Mouse (Mus musculus) heart, embryonic 14.5 days (tissue): ENCODE measurements around the gene S100a10. TPM values are rescaled to one million over a fixed set of nuclear protein-coding genes. Genes with fewer than 3 reads are reported as not detected.

ENCODE experiments used
- ATAC-seq: fragments of 200-750 bp; cut with Nextera tagmentation; 2 replicates; pipeline ENCODE4 v1.8.0; 2017; ENCODE audit warnings: low read depth, moderate TSS enrichment; ENCODE audit not compliant: insufficient number of reproducible peaks, insufficient read depth, low FRiP score
- H3K27ac ChIP-seq, 2 experiments: fragments of 200-500 bp in 1 of 2; fragments of 300-500 bp in 1 of 2; sonication (generic) in 1 of 2; replicated peaks in 1 of 2; 2 replicates each; pipeline ENCODE4 v1.5.1; 2012 to 2014; ENCODE audit warnings: low read depth in 2 of 2, low read length in 2 of 2, control low read depth in 1 of 2, mild to moderate bottlenecking in 1 of 2, mixed read lengths in 1 of 2; ENCODE audit not compliant: control insufficient read depth in 1 of 2, insufficient read depth in 1 of 2
- H3K27me3 ChIP-seq: fragments of 300-500 bp; sonication (generic); 2 replicates; pipeline ENCODE4 v1.6.1; 2014; ENCODE audit warnings: mild to moderate bottlenecking, low read length, control low read depth; ENCODE audit not compliant: control insufficient read depth, insufficient read depth
- H3K36me3 ChIP-seq: fragments of 300-500 bp; sonication (generic); 2 replicates; pipeline ENCODE4 v1.6.1; 2014; ENCODE audit warnings: mild to moderate bottlenecking, control low read depth, low read length, mixed read lengths; ENCODE audit not compliant: control insufficient read depth, insufficient read depth
- H3K4me1 ChIP-seq, 2 experiments: fragments of 200-500 bp in 1 of 2; fragments of 300-500 bp in 1 of 2; sonication (generic) in 1 of 2; 2 replicates each; pipeline ENCODE4 v1.6.1; 2012 to 2014; ENCODE audit warnings: low read length in 2 of 2, control low read depth in 1 of 2, mixed read lengths in 1 of 2; ENCODE audit not compliant: control insufficient read depth in 2 of 2, insufficient read depth in 2 of 2
- H3K4me2 ChIP-seq: fragments of 300-500 bp; sonication (generic); 2 replicates; pipeline ENCODE4 v1.6.1; 2014; ENCODE audit warnings: mild to moderate bottlenecking, low read length
- H3K4me3 ChIP-seq, 2 experiments: fragments of 200-500 bp in 1 of 2; fragments of 300-500 bp in 1 of 2; sonication (generic) in 1 of 2; 2 replicates each; pipeline ENCODE4 v1.5.1; 2012 to 2014; ENCODE audit warnings: low read length in 2 of 2, mild to moderate bottlenecking in 2 of 2, control low read depth in 1 of 2, low read depth in 1 of 2, moderate library complexity in 1 of 2; ENCODE audit not compliant: control insufficient read depth in 1 of 2, insufficient read depth in 1 of 2
- H3K9ac ChIP-seq: fragments of 300-500 bp; sonication (generic); 2 replicates; pipeline ENCODE4 v1.6.1; 2014; ENCODE audit warnings: mild to moderate bottlenecking, low read length
- H3K9me3 ChIP-seq: fragments of 300-500 bp; sonication (generic); 2 replicates; pipeline ENCODE4 v1.6.1; 2016; ENCODE audit warnings: low read length, control low read depth; ENCODE audit not compliant: control insufficient read depth
- WGBS: fragments of 180-500 bp; shearing (Covaris S2); extraction: QIAGEN DNeasy Blood & Tissue Kit; methylation state at CpG from one replicate; pipeline ENCODE4 v1.1.7; 2014; 5-methylcytosine and 5-hydroxymethylcytosine counted together
- polyA plus RNA-seq: library from polyadenylated mRNA; unstranded; fragments of >200 nt; fragmentation: Nextera tagmentation; extraction: Ambion mirVana; gene quantifications from 2 replicates; pipeline ENCODE4 v1.2.1, GENCODE M21; 2014

S100a10 gene
- polyA plus RNA-seq, 1 experiment from 2014 or later: 238 TPM

DNA sequence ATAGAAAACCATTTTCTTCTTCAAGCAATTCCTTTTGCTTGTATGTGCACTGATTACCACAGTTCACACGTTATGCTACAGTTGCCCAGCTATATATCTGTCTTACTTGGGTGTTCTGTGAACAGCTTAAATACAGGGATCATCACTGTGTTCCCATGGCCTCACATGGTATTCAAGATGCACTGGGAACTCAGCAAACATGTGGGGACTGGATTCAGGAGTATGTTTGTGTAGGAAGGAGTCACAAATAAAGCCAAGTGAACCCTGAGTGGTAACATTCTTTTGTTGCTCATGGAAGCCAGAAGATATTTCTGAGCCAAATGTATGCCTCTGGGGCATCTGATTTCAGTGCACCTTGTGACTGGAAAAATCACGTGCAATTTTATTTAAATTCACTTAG, 28.2 kb downstream of the S100a10 start:
- ATAC-seq: no peak
- Histone ChIP-seq H3K4me3 (no peak overlapping the region), H3K27ac (no peak overlapping the region), H3K9ac (no peak overlapping the region), H3K27me3 (no peaks in the 10 kb centered on the region), H3K9me3 (no peaks in the 10 kb centered on the region), H3K4me2 (no peak overlapping the region), H3K4me1 (no peaks in the 10 kb centered on the region), H3K36me3 (no peaks in the 10 kb centered on the region)
- WGBS: 63% methylated on average over 2 of the region's 2 CpGs

DNA sequence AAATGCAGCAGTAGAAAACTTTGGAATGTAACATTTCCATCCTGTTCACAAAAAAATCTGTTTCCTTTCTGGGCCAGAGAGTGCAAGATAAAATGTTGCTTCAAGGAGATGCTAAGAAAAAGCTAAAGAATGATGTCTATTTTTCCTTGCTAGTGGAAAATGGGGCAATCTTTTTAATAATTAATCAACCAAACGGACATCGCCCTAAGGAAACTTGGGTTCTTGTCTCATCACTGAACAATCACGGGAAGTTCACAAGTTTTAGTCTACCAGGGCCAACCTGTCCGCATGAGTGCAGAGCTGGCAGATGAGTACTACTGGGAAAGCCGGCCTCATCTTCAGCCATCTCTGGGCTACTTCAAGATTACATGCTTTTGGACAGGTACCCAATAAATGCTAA, 34.7 kb downstream of the S100a10 start:
- H3K4me2 ChIP-seq: no peak overlapping the region
- H3K9ac ChIP-seq: no peak overlapping the region
- H3K4me1 ChIP-seq: no peaks in the 10 kb centered on the region
- H3K9me3 ChIP-seq: no peaks in the 10 kb centered on the region
- H3K4me3 ChIP-seq: no peak overlapping the region
- no peak for ATAC-seq
- H3K27ac ChIP-seq: no peak overlapping the region
- no peaks in the 10 kb centered on the region for H3K36me3 ChIP-seq
- 68% methylated on average over 5 of the region's 5 CpGs for WGBS
- H3K27me3 ChIP-seq: no peaks in the 10 kb centered on the region

DNA sequence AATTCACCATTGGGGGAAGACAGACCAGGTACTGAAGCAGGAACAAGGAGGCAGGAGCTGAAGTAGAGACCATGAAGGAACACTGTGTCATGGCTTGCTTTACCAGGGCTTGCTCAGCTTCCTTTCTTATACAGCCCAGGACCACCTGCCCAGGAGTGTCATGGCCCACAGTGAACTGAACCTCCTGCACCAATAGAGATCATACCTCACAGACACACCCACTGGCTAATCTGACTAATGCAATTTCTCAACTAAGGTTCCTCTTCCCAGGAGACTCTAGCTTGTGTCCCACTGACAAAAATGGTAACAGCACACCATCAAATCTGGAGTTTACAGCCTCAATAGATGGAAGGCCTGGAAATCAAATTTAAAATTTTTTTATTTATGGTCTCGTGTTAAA, 35.4 kb downstream of the S100a10 start:
- no peaks in the 10 kb centered on the region for H3K4me1 ChIP-seq
- H3K9me3 ChIP-seq: no peaks in the 10 kb centered on the region
- H3K4me2 ChIP-seq: no peak overlapping the region
- ATAC-seq: no peak
- H3K27ac ChIP-seq: no peak overlapping the region
- no peaks in the 10 kb centered on the region for H3K27me3 ChIP-seq
- no peak overlapping the region for H3K4me3 ChIP-seq
- 73% methylated on average over 1 of the region's 1 CpGs for WGBS
- H3K36me3 ChIP-seq: no peaks in the 10 kb centered on the region
- H3K9ac ChIP-seq: no peak overlapping the region

DNA sequence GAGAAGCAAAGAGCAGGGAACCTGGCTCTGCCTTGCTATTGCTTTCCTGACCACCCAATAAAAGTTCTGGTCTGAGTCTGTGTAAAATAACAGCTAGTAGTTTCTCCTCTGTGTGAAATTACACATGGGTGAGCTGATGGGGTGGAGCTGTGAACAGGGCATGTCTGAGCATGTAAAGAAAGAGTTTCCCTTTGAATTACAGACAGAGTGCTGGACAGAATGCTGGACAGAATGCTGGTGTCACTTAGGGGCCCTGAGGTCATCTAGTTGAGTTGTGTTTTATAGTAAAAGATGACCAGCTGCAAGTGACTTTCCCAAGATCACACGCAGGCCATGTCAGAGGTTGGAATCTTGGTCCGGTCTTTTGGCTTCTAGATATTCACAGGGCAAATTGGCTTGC, 37.2 kb downstream of the S100a10 start:
- Histone ChIP-seq H3K27me3 (no peaks in the 10 kb centered on the region), H3K4me2 (no peak overlapping the region), H3K4me3 (no peak overlapping the region), H3K9me3 (no peaks in the 10 kb centered on the region), H3K36me3 (no peaks in the 10 kb centered on the region), H3K9ac (no peak overlapping the region), H3K27ac (no peak overlapping the region), H3K4me1 (0 out of 4 replicates have a peak, but pooled peaks cover 0 to 3% of the 10 kb centered on the region in 2 experiments)
- 95% methylated on average over 2 of the region's 2 CpGs for WGBS
- ATAC-seq: no peak

DNA sequence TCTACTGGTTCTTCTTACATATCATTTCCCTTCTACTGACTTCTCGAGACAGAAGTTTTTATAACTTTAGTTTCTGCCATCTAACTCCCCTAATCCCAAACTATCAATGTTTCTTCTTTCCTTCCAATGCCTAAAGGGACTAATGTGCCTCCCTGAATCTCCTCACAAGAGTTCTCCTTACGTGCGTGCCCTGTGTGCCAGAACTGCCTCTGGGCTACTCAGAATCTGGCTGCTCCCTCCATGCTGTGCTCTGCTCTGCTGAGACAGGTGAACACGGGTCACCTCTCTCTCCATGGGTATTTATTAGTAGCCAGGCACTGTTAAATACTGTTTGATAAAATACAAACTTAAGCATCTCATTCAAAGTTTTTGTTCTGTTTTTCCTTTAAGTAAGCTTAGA, 38.1 kb downstream of the S100a10 start:
- WGBS: 70% methylated on average over 4 of the region's 4 CpGs
- no peaks in the 10 kb centered on the region for H3K27me3 ChIP-seq
- H3K9ac ChIP-seq: no peak overlapping the region
- no peak overlapping the region for H3K4me2 ChIP-seq
- H3K27ac ChIP-seq: no peak overlapping the region
- H3K9me3 ChIP-seq: no peaks in the 10 kb centered on the region
- no peaks in the 10 kb centered on the region for H3K36me3 ChIP-seq
- H3K4me1 ChIP-seq: peaks cover 1 to 3% of the 10 kb centered on the region in 2 experiments; a peak in 1 of 4 replicates
- no peak overlapping the region for H3K4me3 ChIP-seq
- no peak for ATAC-seq

DNA sequence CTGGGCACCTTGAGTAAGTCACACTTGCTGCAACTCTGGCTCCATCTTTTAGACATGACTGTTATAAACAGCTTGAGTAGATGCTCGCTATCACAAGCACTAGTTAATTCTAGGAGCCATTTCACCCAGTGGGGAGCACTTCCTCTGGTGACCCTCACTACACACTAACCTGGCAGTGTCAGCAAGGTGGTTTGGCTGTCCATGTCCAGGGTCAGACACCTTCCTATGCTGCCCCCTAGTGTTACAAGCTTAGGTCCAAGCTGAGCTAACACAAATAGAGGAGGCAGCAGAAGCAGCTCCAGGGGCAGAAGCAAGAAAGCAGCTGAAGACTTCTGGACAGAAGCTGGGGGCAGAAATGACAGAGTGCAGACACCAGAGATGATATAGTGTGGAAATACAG, 38.6 kb downstream of the S100a10 start:
- no peak overlapping the region for H3K9ac ChIP-seq
- no peak overlapping the region for H3K4me3 ChIP-seq
- H3K4me1 ChIP-seq: peaks cover 2 to 3% of the 10 kb centered on the region in 2 experiments; a peak in 1 of 4 replicates
- no peaks in the 10 kb centered on the region for H3K36me3 ChIP-seq
- no peak for ATAC-seq
- WGBS: 45% methylated on average over 1 of the region's 1 CpGs
- no peaks in the 10 kb centered on the region for H3K9me3 ChIP-seq
- H3K27me3 ChIP-seq: no peaks in the 10 kb centered on the region
- no peak overlapping the region for H3K4me2 ChIP-seq
- no peak overlapping the region for H3K27ac ChIP-seq

DNA sequence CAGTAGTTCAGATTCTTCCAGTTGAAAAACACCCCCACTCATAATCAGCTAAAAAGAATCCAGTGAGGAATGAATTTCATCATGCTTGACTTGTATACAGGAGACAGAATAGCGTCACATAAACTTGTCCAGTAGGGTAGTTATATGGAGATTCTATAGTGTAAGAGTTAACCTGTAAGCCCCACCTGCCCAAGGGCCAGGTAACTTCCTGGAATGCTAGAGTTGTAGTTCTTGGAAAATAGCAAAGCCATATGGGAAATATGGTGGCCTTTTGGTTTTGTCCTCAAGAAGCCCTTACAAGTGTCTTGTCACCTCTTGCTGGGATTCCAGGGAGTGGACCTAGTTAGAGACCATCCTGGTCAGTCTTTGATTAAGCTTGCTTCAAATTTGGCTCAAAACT, 41.8 kb downstream of the S100a10 start:
- H3K27ac ChIP-seq: peak overlapping the region; percentile 52 to 62; a peak in 3 of 4 replicates
- 69% methylated on average over 1 of the region's 1 CpGs for WGBS

DNA sequence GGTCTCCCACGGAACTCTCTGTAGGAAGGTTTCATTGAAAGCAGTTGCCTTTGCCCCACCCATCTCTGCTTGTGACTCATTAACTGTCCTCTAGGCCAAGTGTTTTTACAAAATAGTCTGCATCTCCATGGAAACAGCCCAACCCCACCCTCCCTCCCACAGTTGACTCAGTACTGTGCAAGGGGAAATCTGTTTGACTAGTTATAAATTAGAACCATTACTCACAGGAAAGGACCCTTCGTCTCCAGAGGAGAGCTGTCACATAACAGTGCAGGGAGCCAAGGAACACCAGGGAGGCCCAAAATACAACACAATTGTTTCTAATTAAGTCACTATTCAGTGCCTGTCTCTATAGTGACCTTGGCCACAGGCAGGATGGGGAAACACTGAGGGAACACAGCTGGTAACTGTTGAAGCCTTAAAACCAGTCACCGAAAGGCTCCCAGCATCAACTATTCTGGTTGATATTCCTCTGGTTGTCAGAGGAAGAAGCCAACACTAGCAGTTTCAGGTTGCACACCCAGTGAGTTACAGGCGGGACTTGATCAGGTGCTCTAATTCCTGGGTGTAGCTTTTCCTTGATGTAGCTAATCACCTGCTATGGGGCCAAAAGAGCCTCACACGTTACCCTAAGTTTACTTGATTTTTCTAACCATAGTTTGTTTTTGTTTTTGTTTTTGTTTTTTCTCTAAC, 42.5 kb downstream of the S100a10 start:
- H3K9me3 ChIP-seq: no peaks in the 10 kb centered on the region
- peak overlapping the region; percentile 68 to 69 for H3K27ac ChIP-seq
- H3K36me3 ChIP-seq: no peaks in the 10 kb centered on the region
- peaks cover 2 to 3% of the 10 kb centered on the region in 2 experiments; a peak in 1 of 4 replicates for H3K4me1 ChIP-seq
- ATAC-seq: peak; percentile 88
- no peaks in the 10 kb centered on the region for H3K27me3 ChIP-seq
- H3K4me2 ChIP-seq: no peak overlapping the region
- 36% methylated on average over 5 of the region's 5 CpGs for WGBS
- H3K9ac ChIP-seq: no peak overlapping the region
- no peak overlapping the region for H3K4me3 ChIP-seq

More for the DNA sequence above, 41.8 kb downstream of the S100a10 start:
- Histone ChIP-seq H3K27me3 (no peaks in the 10 kb centered on the region), H3K4me3 (no peak overlapping the region), H3K4me2 (no peak overlapping the region), H3K9ac (no peak overlapping the region), H3K4me1 (peaks cover 2 to 3% of the 10 kb centered on the region in 2 experiments; a peak in 1 of 4 replicates), H3K9me3 (no peaks in the 10 kb centered on the region), H3K36me3 (no peaks in the 10 kb centered on the region)
- ATAC-seq: no peak
